Mouse (Mus musculus) mouse embryonic stem cell (cell line): ENCODE measurements around the gene Gpr171.

Source experiments
- in situ Hi-C, 2 experiments: fragments of 300-500 bp; cut with MboI; formaldehyde crosslinking; loops; 1 replicate in 1 of 2; 3 replicates in 1 of 2; pipeline ENCODE4 v1.14.3; 2019 to 2020; ENCODE audit warnings: low sequenced_read_pairs in 2 of 2, low pct_unique_long_range_greater_than_20kb in 1 of 2, mixed read lengths in 1 of 2; ENCODE audit not compliant: unreplicated experiment in 1 of 2

Gpr171 gene

GRCm38 (mm10) chr3:59066558-59067294 lies 34.9 kb downstream of the Gpr171 start:
- in situ Hi-C loops: loop anchor here in 1 of 2 experiments (25.0 kb wide), 1 partner anchor 229 kb away; no protein-coding TSS in a partner anchor

- in situ Hi-C loops: loop anchor here in 1 of 2 experiments (25.0 kb wide), 1 partner anchor 229 kb away; no protein-coding TSS in a partner anchor
Observed at GRCm38 (mm10) chr3:59065937-59066336, 35.7 kb downstream of the Gpr171 start.

GRCm38 (mm10) chr3:59063431-59063830 lies 38.2 kb downstream of the Gpr171 start:
- in situ Hi-C loops: loop anchor here in 1 of 2 experiments (25.0 kb wide), 1 partner anchor 226 kb away; no protein-coding TSS in a partner anchor

- in situ Hi-C loops: loop anchor here in 1 of 2 experiments (25.0 kb wide), 1 partner anchor 225 kb away; no protein-coding TSS in a partner anchor
Observed at GRCm38 (mm10) chr3:59062141-59062540, 39.5 kb downstream of the Gpr171 start.

GRCm38 (mm10) chr3:59060131-59060530 lies 41.5 kb downstream of the Gpr171 start:
- in situ Hi-C loops: loop anchor here in 1 of 2 experiments (25.0 kb wide), 1 partner anchor 223 kb away; no protein-coding TSS in a partner anchor

- in situ Hi-C loops: loop anchor here in 1 of 2 experiments (25.0 kb wide), 1 partner anchor 222 kb away; no protein-coding TSS in a partner anchor
Observed at GRCm38 (mm10) chr3:59059022-59059541, 42.5 kb downstream of the Gpr171 start.

- in situ Hi-C loops: loop anchor here in 1 of 2 experiments (25.0 kb wide), 1 partner anchor 218 kb away; no protein-coding TSS in a partner anchor
Observed at GRCm38 (mm10) chr3:59054834-59055535, 46.6 kb downstream of the Gpr171 start.
